Mouse (Mus musculus) bone marrow, adult 2 months (tissue): ENCODE data around the gene Gls.

Experiments used
- CTCF ChIP-seq: fragments of 200-500 bp; IDR thresholded peaks from 2 replicates; pipeline ENCODE4 v1.5.1; 2011; ENCODE audit warnings: low read length, control low read depth; ENCODE audit not compliant: control insufficient read depth, insufficient read depth
- POLR2A ChIP-seq: fragments of 200-500 bp; IDR thresholded peaks from 2 replicates; pipeline ENCODE4 v1.6.1; 2011; ENCODE audit warnings: low read depth, mild to moderate bottlenecking, control low read depth, low read length, borderline replicate concordance; ENCODE audit not compliant: control insufficient read depth

DNA sequence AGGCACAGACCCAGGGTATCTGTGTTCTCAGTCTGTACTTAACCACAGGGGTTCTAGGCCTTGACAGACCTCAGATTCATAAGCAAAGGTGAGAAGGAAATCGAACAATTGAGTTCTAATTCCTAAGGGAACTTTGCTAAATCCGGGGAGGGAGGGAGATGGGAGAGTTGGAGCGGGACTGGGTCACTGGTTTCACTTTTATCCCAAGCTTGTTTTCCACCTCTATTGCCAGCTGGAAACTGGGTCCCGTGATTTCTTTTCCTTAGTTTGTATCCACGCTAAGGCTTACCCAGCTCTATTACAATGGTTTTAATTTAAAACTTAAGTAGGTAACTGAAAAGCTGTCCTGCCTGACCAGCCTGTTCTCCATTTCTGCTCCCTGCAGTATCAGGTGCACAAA lies 57.7 kb downstream of the Gls start:
- TF ChIP-seq CTCF (no peak), POLR2A (no peak)
